Mouse (Mus musculus): ENCODE data around the gene Plvap. TPM values are rescaled to one million over a fixed set of nuclear protein-coding genes. Genes with fewer than 3 reads are reported as not detected.

Plvap gene
- polyA plus RNA-seq, 1 experiment, result 25.6 TPM

- DNase-seq, result peak; percentile 58 to 64
- TF ChIP-seq CTCF (IDR thresholded peaks at IDR 0.05; ENCODE audit: borderline replicate concordance, insufficient read depth, low read depth, low read length) (no peak), POLR2A (IDR thresholded peaks at IDR 0.05; ENCODE audit: borderline replicate concordance, insufficient read depth, low read length) (no peak)
- no peak overlapping the region for H3K27ac ChIP-seq (ENCODE audit: insufficient read depth, low read length)
- WGBS, result 50% methylated on average over 47 of the region's 47 CpGs
- H3K4me3 ChIP-seq (replicated peaks; ENCODE audit: insufficient read depth, low read depth, low read length), result peak overlapping the region; percentile 77
- peaks cover 37% of the 10 kb centered on the region for H3K4me1 ChIP-seq (ENCODE audit: control insufficient read depth, insufficient read depth, low read length)
- no peaks in the 10 kb centered on the region for H3K27me3 ChIP-seq (ENCODE audit: control insufficient read depth, insufficient read depth, low read length)
Measured at GRCm38 (mm10) chr8:71461152-71461840, 50.3 kb downstream of the Plvap start.

- TF ChIP-seq CTCF (IDR thresholded peaks at IDR 0.05; ENCODE audit: borderline replicate concordance, insufficient read depth, low read depth, low read length) (no peak), POLR2A (IDR thresholded peaks at IDR 0.05; ENCODE audit: borderline replicate concordance, insufficient read depth, low read length) (no peak)
- Histone ChIP-seq H3K27me3 (ENCODE audit: control insufficient read depth, insufficient read depth, low read length) (no peaks in the 10 kb centered on the region), H3K27ac (ENCODE audit: insufficient read depth, low read length) (no peak overlapping the region), H3K4me3 (replicated peaks; ENCODE audit: insufficient read depth, low read depth, low read length) (no peak overlapping the region), H3K4me1 (ENCODE audit: control insufficient read depth, insufficient read depth, low read length) (peaks cover 37% of the 10 kb centered on the region)
- 77% methylated on average over 6 of the region's 6 CpGs for WGBS
- peak in 1 of 2 experiments; percentile 20 for DNase-seq
Measured at GRCm38 (mm10) chr8:71460716-71461115, 50.8 kb downstream of the Plvap start.

GRCm38 (mm10) chr8:71457659-71458270, 53.8 kb downstream of the Plvap start:
- Histone ChIP-seq H3K4me3 (replicated peaks; ENCODE audit: insufficient read depth, low read depth, low read length) (no peak overlapping the region), H3K27ac (ENCODE audit: insufficient read depth, low read length) (no peak overlapping the region), H3K27me3 (ENCODE audit: control insufficient read depth, insufficient read depth, low read length) (no peaks in the 10 kb centered on the region), H3K4me1 (ENCODE audit: control insufficient read depth, insufficient read depth, low read length) (peaks cover 34% of the 10 kb centered on the region)
- TF ChIP-seq POLR2A (IDR thresholded peaks at IDR 0.05; ENCODE audit: borderline replicate concordance, insufficient read depth, low read length), result no peak
- no peak for TF ChIP-seq CTCF (IDR thresholded peaks at IDR 0.05; ENCODE audit: borderline replicate concordance, insufficient read depth, low read depth, low read length)
- DNase-seq, result no peak
- 78% methylated on average over 20 of the region's 20 CpGs for WGBS

GRCm38 (mm10) chr8:71456906-71457305, 54.6 kb downstream of the Plvap start:
- peak in 1 of 2 experiments; percentile 33 for DNase-seq
- Histone ChIP-seq H3K4me1 (ENCODE audit: control insufficient read depth, insufficient read depth, low read length) (peaks cover 31% of the 10 kb centered on the region), H3K4me3 (replicated peaks; ENCODE audit: insufficient read depth, low read depth, low read length) (no peak overlapping the region), H3K27ac (ENCODE audit: insufficient read depth, low read length) (no peak overlapping the region), H3K27me3 (ENCODE audit: control insufficient read depth, insufficient read depth, low read length) (no peaks in the 10 kb centered on the region)
- WGBS, result 45% methylated on average over 22 of the region's 22 CpGs
- TF ChIP-seq POLR2A (IDR thresholded peaks at IDR 0.05; ENCODE audit: borderline replicate concordance, insufficient read depth, low read length) (no peak), CTCF (IDR thresholded peaks at IDR 0.05; ENCODE audit: borderline replicate concordance, insufficient read depth, low read depth, low read length) (no peak)

- Histone ChIP-seq H3K27ac (ENCODE audit: insufficient read depth, low read length) (no peak overlapping the region), H3K4me1 (ENCODE audit: control insufficient read depth, insufficient read depth, low read length) (peaks cover 23% of the 10 kb centered on the region), H3K4me3 (replicated peaks; ENCODE audit: insufficient read depth, low read depth, low read length) (no peak overlapping the region), H3K27me3 (ENCODE audit: control insufficient read depth, insufficient read depth, low read length) (no peaks in the 10 kb centered on the region)
- WGBS, result 83% methylated on average over 8 of the region's 8 CpGs
- TF ChIP-seq CTCF (IDR thresholded peaks at IDR 0.05; ENCODE audit: borderline replicate concordance, insufficient read depth, low read depth, low read length), result no peak
- no peak for TF ChIP-seq POLR2A (IDR thresholded peaks at IDR 0.05; ENCODE audit: borderline replicate concordance, insufficient read depth, low read length)
- no peak for DNase-seq
Measured at GRCm38 (mm10) chr8:71454668-71455067, 56.9 kb downstream of the Plvap start.

- no peak for DNase-seq
Measured at GRCm38 (mm10) chr8:71452669-71453068, 58.9 kb downstream of the Plvap start.

GRCm38 (mm10) chr8:71451777-71452176, 59.8 kb downstream of the Plvap start:
- WGBS, result 59% methylated on average over 11 of the region's 11 CpGs

More at GRCm38 (mm10) chr8:71452669-71453068, 58.9 kb downstream of the Plvap start:
- 88% methylated on average over 2 of the region's 2 CpGs for WGBS
- Histone ChIP-seq H3K4me3 (replicated peaks; ENCODE audit: insufficient read depth, low read depth, low read length) (no peak overlapping the region), H3K4me1 (ENCODE audit: control insufficient read depth, insufficient read depth, low read length) (peaks cover 8% of the 10 kb centered on the region), H3K27ac (ENCODE audit: insufficient read depth, low read length) (no peak overlapping the region), H3K27me3 (ENCODE audit: control insufficient read depth, insufficient read depth, low read length) (no peaks in the 10 kb centered on the region)
- TF ChIP-seq POLR2A (IDR thresholded peaks at IDR 0.05; ENCODE audit: borderline replicate concordance, insufficient read depth, low read length), result no peak
- TF ChIP-seq CTCF (IDR thresholded peaks at IDR 0.05; ENCODE audit: borderline replicate concordance, insufficient read depth, low read depth, low read length), result no peak

GRCm38 (mm10) chr8:71451337-71451736, 60.2 kb downstream of the Plvap start:
- no peak for DNase-seq
- no peaks in the 10 kb centered on the region for H3K27me3 ChIP-seq (ENCODE audit: control insufficient read depth, insufficient read depth, low read length)
- no peak for TF ChIP-seq POLR2A (IDR thresholded peaks at IDR 0.05; ENCODE audit: borderline replicate concordance, insufficient read depth, low read length)
- no peak for TF ChIP-seq CTCF (IDR thresholded peaks at IDR 0.05; ENCODE audit: borderline replicate concordance, insufficient read depth, low read depth, low read length)
- H3K4me3 ChIP-seq (replicated peaks; ENCODE audit: insufficient read depth, low read depth, low read length), result no peak overlapping the region
- no peaks in the 10 kb centered on the region; the same call in 1 of the 2 replicates for H3K4me1 ChIP-seq (ENCODE audit: control insufficient read depth, insufficient read depth, low read length)
- 68% methylated on average over 4 of the region's 4 CpGs for WGBS
- no peak overlapping the region for H3K27ac ChIP-seq (ENCODE audit: insufficient read depth, low read length)

More at GRCm38 (mm10) chr8:71451777-71452176, 59.8 kb downstream of the Plvap start:
- Histone ChIP-seq H3K4me3 (replicated peaks; ENCODE audit: insufficient read depth, low read depth, low read length) (no peak overlapping the region), H3K27ac (ENCODE audit: insufficient read depth, low read length) (no peak overlapping the region), H3K4me1 (ENCODE audit: control insufficient read depth, insufficient read depth, low read length) (peaks cover 3% of the 10 kb centered on the region), H3K27me3 (ENCODE audit: control insufficient read depth, insufficient read depth, low read length) (no peaks in the 10 kb centered on the region)
- no peak for DNase-seq
- no peak for TF ChIP-seq POLR2A (IDR thresholded peaks at IDR 0.05; ENCODE audit: borderline replicate concordance, insufficient read depth, low read length)
- TF ChIP-seq CTCF (IDR thresholded peaks at IDR 0.05; ENCODE audit: borderline replicate concordance, insufficient read depth, low read depth, low read length), result no peak

Other genes with a start within 250 kb of the Plvap start
- 27.5 and 28.9 TPM in 2 replicates for gene Myo9b, start 239.0 kb downstream of the Plvap start, polyA plus RNA-seq (2012; rRNA removed)
- gene Haus8, start 238.8 kb downstream of the Plvap start, polyA plus RNA-seq (2012; rRNA removed), result 15.4 and 17.6 TPM in 2 replicates
- 199 and 204 TPM in 2 replicates for gene Use1, start 144.9 kb downstream of the Plvap start, polyA plus RNA-seq (2012; rRNA removed)
- 7.3 and 8.0 TPM in 2 replicates for gene Ocel1, start 140.5 kb downstream of the Plvap start, polyA plus RNA-seq (2012; rRNA removed)
- 53.0 and 59.8 TPM in 2 replicates for gene Nr2f6, start 129.8 kb downstream of the Plvap start, polyA plus RNA-seq (2012; rRNA removed)
- gene Ushbp1, start 116.0 kb downstream of the Plvap start, polyA plus RNA-seq (2012; rRNA removed), result 9.5 and 9.7 TPM in 2 replicates
- 163 and 179 TPM in 2 replicates for gene Babam1, start 114.9 kb downstream of the Plvap start, polyA plus RNA-seq (2012; rRNA removed)
- 0.43 and 0.44 TPM in 2 replicates for gene Ankle1, start 105.7 kb downstream of the Plvap start, polyA plus RNA-seq (2012; rRNA removed)
- 392 TPM in 2 replicates for gene Abhd8, start 48.1 kb downstream of the Plvap start, polyA plus RNA-seq (2012; rRNA removed)
- gene Mrpl34, start 46.8 kb downstream of the Plvap start, polyA plus RNA-seq (2012; rRNA removed), result 68.5 and 75.4 TPM in 2 replicates
- gene Dda1, start 42.6 kb downstream of the Plvap start, polyA plus RNA-seq (2012; rRNA removed), result 119 and 121 TPM in 2 replicates
- gene Ano8, start 25.8 kb downstream of the Plvap start, polyA plus RNA-seq (2012; rRNA removed), result 76.2 and 81.8 TPM in 2 replicates
- gene Gtpbp3, start 23.6 kb downstream of the Plvap start, polyA plus RNA-seq (2012; rRNA removed), result 33.3 and 34.7 TPM in 2 replicates
- 0.08 and 0.10 TPM in 2 replicates for gene Ccdc194, start 14.0 kb upstream of the Plvap start, polyA plus RNA-seq (2012; rRNA removed)
- gene Bst2, start 25.7 kb upstream of the Plvap start, polyA plus RNA-seq (2012; rRNA removed), result 13.6 and 17.3 TPM in 2 replicates
- 113 and 118 TPM in 2 replicates for gene Mvb12a, start 31.2 kb upstream of the Plvap start, polyA plus RNA-seq (2012; rRNA removed)
- 0.21 and 0.26 TPM in 2 replicates for gene Tmem221, start 47.1 kb upstream of the Plvap start, polyA plus RNA-seq (2012; rRNA removed)
- 0.10 and 0.11 TPM in 2 replicates for gene Nxnl1, start 54.8 kb upstream of the Plvap start, polyA plus RNA-seq (2012; rRNA removed)
- gene Slc27a1, start 57.1 kb upstream of the Plvap start, polyA plus RNA-seq (2012; rRNA removed), result 142 and 153 TPM in 2 replicates
- 42.5 and 42.8 TPM in 2 replicates for gene Pgls, start 80.4 kb upstream of the Plvap start, polyA plus RNA-seq (2012; rRNA removed)
- gene Fam129c, start 85.9 kb upstream of the Plvap start, polyA plus RNA-seq (2012; rRNA removed), result 3.4 and 3.7 TPM in 2 replicates
- gene Colgalt1, start 99.2 kb upstream of the Plvap start, polyA plus RNA-seq (2012; rRNA removed), result 74.1 and 77.6 TPM in 2 replicates
- 97.3 and 110 TPM in 2 replicates for gene Unc13a, start 160.0 kb upstream of the Plvap start, polyA plus RNA-seq (2012; rRNA removed)
- 3.6 and 3.9 TPM in 2 replicates for gene Jak3, start 164.5 kb upstream of the Plvap start, polyA plus RNA-seq (2012; rRNA removed)
- gene Insl3, start 177.5 kb upstream of the Plvap start, polyA plus RNA-seq (2012; rRNA removed), result 0.65 and 2.1 TPM in 2 replicates
- 0.44 and 0.48 TPM in 2 replicates for gene B3gnt3, start 190.0 kb upstream of the Plvap start, polyA plus RNA-seq (2012; rRNA removed)
- 108 and 115 TPM in 2 replicates for gene Fcho1, start 214.0 kb upstream of the Plvap start, polyA plus RNA-seq (2012; rRNA removed)